Mouse (Mus musculus) lung, postnatal 0 days (tissue): ENCODE data around the gene Eloa.

ENCODE experiments used
- CTCF ChIP-seq: IDR thresholded peaks from 2 replicates; pipeline ENCODE4 v1.5.1; 2016; ENCODE audit warnings: antibody characterized with exemption, mild to moderate bottlenecking
- EP300 ChIP-seq: IDR thresholded peaks from 2 replicates; pipeline ENCODE4 v1.6.1; 2016; ENCODE audit warnings: antibody characterized with exemption, mild to moderate bottlenecking, control low read depth

- no peak for TF ChIP-seq CTCF
- TF ChIP-seq EP300 = no peak
Measured at GRCm38 (mm10) chr4:135968271-135968869, 53.2 kb downstream of the Eloa start.
